Mouse (Mus musculus): Measurements from ENCODE around the gene Scd3.

Scd3 gene

DNA sequence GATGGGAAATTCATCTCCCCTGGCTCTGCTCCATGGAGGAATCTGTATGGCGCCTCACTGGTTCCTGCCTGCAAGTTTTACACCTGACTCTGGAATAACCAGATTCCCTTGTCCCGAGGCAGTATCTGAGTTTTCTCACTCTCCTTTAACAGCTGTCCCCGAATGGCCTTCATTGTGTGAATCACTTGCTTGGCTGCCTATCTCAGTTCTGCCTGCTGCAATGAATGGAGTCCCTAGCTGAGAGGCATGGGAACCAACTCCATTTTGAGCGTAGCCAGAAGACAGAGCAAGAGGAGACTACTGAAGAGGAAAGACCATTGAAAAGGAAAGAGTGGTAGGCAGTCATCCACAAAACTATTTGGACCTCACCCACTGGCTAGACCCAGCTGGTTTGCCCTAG lies 70.6 kb downstream of the Scd3 start:
- DNase-seq (ENCODE audit: low spot score in 2 of 2) = no peak

DNA sequence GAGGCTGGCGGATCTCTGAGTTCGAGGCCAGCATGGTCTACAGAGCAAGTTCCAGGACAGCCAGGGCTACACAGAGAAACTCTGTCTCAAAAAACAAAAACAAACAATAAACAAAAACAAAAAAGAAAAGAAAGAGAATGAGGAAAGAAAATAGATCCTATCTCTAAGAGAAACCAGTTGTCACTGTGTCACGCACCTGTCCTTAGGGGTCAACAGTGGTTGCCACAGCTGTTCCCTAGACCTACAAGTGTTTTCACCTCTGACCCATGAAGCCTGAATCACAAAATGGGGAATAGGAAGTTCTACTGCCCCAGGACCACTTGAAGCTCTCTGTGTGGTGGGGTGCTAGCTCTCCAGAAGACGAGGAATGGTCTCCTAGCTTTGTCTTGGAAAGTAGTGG lies 71.4 kb downstream of the Scd3 start:
- DNase-seq (ENCODE audit: low spot score in 2 of 2) = peak in 1 of 2 experiments; percentile 8

DNA sequence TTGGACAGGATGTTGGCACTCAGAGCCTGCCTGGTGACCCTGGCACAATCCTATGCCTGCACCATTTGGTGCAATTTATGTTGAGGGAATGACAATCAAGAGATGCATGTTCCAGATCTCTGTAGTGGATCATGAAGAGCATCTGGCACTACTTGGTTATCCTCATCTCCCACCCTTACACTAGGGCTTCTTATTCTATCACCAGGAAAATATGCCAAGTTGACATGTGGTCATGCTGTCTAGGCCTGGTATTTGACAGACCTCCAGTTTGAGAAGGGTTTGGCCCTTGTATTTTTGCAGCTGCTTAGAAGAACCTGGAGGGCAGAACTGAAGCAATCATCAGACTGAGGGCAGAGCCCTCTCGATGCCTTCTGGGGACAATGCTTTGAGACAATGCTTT lies 72.3 kb downstream of the Scd3 start:
- DNase-seq (ENCODE audit: low spot score in 2 of 2) = no peak

GRCm38 (mm10) chr19:44276861-44277260 lies 73.8 kb downstream of the Scd3 start:
- no peak for DNase-seq (ENCODE audit: low spot score in 2 of 2)

DNA sequence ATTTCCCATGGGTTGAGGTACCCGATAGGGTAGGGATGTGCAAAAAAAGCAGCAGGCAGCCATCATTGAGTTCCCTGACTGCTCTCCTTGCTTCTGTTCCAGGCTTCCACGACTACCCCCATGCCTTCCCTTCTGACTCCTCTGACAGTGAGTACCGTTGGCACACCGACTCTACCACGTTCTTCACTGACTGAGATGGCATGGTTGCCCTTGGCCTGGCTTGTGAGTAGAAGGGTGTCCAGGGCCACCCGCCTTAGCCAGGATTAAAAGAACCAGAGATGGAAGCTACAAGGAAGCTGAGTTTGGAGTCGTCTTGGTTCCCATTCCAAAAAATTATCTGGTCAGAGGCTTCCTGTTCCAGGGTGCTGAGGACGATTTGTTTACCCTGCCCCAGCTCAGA lies 74.9 kb downstream of the Scd3 start:
- no peak for DNase-seq (ENCODE audit: low spot score in 2 of 2)

GRCm38 (mm10) chr19:44280755-44281154 lies 77.7 kb downstream of the Scd3 start:
- DNase-seq (ENCODE audit: low spot score in 2 of 2) = peak in 1 of 2 experiments; percentile 21

DNA sequence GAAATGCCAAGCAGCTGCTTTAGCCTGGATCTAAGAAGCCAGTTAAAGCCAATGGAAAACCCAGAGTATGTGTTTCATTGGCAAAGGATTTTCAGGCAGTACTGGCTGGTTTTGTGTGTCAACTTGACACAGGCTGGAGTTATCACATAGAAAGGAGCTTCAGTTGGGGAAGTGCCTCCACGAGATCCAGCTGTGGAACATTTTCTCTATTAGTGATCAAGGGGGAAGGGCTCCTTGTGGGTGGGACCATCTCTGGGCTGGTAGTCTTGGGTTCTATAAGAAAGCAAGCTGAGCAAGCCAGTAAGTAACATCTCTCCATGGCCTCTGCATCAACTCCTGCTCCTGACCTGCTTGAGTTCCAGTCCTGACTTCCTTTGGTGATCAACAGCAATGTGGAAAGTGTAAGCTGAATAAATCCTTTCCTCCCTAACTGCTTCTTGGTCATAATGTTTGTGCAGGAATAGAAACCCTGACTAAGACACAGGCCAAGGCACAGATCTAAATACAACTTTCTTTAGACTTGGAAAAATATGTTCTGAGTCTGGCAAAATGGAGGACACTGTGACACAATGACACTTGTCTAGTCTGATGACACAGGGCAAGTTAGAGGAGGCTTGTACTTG lies 78.9 kb downstream of the Scd3 start:
- peak in 1 of 2 experiments; percentile 7 for DNase-seq (ENCODE audit: low spot score in 2 of 2)

- no peak for DNase-seq (ENCODE audit: low spot score in 2 of 2)
Observed at GRCm38 (mm10) chr19:44282534-44283156, 79.6 kb downstream of the Scd3 start.

- no peak for DNase-seq (ENCODE audit: low spot score in 2 of 2)
Observed at GRCm38 (mm10) chr19:44283157-44284024, 80.3 kb downstream of the Scd3 start.

- peak; percentile 60 to 89 for DNase-seq (ENCODE audit: low spot score in 2 of 2)
Observed at GRCm38 (mm10) chr19:44284025-44284695, 81.1 kb downstream of the Scd3 start.

DNA sequence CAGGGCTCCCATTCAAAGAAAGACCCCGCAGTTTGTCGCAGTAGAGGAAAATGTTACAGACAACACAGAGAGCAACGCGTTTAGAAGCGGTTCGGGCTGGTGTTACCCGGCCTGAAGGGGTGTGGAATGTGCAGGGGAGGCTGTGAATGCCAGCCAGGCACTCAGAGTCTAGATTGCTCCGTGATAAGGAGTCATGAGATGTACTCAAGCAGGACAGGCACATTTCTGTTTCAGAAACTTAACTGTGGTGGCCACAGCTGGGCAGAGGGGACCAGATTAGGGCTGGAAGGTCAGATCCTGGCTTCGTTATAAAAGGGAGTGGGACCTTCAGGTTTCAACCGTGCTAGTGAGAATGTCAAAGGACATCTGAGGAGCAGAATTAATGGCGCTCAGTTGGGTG lies 81.7 kb downstream of the Scd3 start:
- no peak for DNase-seq (ENCODE audit: low spot score in 2 of 2)

DNA sequence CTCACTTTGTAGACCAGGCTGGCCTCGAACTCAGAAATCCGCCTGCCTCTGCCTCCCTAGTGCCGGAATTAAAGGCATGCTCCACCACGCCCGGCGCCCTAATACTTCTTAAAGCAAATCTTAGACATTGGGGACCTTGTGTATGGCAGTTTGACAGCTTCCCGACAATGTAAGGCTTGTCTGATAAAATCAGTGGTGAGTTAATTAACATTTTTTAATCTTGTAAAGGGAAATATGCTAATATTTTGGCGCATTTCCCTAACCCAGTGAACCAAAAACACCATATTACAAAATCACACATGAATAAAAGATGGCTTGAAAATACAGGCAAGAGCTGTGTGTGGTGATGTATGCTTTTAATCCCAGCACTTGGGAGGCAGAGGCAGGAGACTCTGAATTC lies 82.5 kb downstream of the Scd3 start:
- DNase-seq (ENCODE audit: low spot score in 2 of 2) = no peak

DNA sequence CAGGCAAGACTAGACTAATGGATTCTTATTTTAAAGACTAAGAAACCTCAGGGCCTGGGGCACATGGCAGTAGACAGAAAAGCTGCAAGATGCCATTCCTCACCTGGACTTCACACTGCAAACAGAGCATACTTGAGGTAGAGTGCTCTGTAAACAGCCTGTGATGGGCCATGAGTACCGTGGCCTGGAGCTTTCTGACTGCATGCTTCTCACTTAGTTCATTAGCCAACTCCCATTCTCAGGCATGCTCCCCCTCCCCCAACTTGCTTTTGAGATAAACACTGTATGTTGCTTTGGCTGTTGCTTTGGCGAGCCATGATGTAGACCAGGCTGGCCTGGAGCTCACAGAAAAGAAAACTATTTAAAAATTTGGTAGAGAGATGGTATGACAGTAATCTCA lies 83.0 kb downstream of the Scd3 start:
- no peak for DNase-seq (ENCODE audit: low spot score in 2 of 2)

DNA sequence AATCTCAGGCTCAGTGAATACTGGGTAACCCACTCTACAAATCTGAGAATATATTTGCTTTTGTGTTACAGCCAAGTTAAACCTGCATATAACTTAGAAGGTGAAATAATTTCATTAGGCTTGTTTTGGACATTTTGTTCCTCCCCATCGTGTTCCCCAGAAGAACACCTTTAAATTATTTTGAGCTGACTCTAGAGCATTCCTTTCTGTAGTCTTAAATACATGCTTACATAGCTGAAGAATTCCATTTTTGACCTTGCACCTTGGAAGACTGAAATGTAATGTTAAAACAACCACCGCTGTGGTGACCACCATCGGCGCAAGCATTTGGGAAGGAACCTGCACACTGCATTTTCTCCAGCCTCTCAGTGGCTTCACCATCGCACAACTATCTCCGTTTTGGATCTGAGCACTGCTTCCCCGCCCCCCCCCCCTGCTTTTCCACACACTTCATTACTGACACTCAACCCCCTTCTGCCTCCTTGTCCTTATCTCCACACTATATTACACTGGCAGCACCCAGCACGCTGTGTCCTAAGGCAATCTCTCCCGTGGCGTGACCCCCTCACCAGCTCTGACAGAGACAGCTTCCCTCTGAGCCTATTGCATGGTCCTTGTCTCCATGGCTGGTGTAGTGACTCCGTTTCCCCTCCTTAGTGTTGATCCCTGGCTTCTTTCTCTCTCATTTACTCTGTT lies 84.5 kb downstream of the Scd3 start:
- no peak for DNase-seq (ENCODE audit: low spot score in 2 of 2)

DNA sequence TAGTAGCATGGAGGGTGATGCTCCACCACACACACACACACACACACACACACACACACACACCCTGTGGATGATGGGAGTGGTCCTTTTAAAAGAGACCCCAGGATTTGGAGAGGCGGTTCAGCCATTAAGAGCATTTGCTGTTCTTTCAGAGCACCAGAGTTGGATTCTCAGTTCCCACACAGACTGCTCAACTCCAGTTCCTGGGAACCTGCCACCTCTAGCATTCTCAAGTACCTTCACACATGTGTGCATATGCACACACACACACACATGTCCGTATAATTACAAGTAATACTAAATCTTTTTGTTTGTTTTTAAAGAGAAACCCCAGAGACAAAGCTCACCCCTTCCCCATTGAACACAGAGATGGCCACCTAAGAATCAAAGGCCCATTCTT lies 89.0 kb downstream of the Scd3 start:
- DNase-seq (ENCODE audit: low spot score in 2 of 2) = no peak

DNA sequence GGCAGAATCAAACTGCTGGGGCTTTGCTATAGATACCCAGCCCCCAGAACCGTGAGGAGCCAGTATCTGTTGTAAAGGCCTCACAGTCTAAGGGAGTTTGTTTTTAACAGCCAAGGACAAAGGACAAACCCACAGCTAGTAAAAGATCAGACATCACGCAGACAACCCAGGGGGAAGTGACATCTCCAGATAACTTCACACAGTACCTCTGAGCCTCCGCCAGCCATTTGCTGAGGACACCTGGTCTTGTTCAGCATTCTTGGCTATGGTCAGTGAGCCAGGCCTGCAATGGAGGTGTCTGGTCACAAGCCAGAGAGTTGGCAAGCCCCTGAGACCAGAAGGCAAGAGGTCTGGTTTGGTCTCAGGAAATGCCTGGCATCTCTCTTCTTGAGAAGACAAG lies 89.4 kb downstream of the Scd3 start:
- no peak for DNase-seq (ENCODE audit: low spot score in 2 of 2)

DNA sequence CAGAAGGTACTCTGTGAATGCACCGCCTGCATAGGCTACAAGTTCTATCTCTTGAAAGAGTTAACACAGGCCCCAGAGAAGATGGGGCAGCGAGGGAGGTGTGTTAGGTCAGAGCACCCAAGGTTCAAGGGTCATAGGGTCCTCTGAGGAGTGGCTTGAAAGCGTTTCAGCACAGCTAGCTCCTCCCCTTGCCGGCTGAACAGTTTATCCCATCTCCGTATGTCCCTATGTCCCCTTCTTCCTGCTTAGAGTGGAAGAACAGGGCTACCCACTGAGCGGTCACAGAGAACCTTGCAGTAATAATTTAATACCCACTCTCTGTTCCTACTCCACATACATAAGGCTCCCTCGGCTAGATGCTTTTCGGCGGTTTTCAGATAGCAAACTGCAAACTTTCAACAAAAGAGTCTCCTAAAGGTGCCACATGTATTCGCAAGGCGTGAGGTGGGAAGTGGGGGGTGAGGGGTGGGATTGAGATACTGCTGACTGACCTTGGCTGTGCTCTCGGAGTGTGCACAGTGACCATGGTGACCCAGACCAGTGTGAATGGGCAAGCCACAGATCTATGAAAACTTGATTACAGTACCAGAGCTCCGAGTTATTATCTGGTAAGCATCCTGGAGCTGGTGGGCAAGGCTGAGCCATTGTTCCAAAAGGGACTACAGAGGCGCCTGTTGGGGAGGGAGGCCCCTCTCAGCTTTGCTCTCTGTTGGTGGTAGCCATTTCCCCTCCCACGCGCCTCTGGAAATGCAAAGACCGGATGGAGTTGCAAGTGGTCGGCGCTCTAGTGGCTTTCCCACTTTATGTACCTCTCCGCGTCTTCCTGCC lies 90.1 kb downstream of the Scd3 start, which contains the start of gene Scd2:
Scd2 (plus strand) TSS at position 734 of the 828 bp plus-strand sequence.
- DNase-seq (ENCODE audit: low spot score in 2 of 2) = no peak
